Mouse (Mus musculus) regulatory T cell (primary cell): ENCODE results near the gene Zfp865.
"Not testable (repeated sequence)": the region's sequence is repeated elsewhere in the genome, so short reads cannot be mapped to it uniquely, and the experiment has no call there.

ENCODE experiments used
- in situ Hi-C: fragments of 300-600 bp; cut with MboI, MseI; formaldehyde crosslinking; loops from one replicate; pipeline ENCODE4 v1.15.1; 2025; ENCODE audit warnings: high pct_unique_total_duplicates

Gene Zfp865

DNA sequence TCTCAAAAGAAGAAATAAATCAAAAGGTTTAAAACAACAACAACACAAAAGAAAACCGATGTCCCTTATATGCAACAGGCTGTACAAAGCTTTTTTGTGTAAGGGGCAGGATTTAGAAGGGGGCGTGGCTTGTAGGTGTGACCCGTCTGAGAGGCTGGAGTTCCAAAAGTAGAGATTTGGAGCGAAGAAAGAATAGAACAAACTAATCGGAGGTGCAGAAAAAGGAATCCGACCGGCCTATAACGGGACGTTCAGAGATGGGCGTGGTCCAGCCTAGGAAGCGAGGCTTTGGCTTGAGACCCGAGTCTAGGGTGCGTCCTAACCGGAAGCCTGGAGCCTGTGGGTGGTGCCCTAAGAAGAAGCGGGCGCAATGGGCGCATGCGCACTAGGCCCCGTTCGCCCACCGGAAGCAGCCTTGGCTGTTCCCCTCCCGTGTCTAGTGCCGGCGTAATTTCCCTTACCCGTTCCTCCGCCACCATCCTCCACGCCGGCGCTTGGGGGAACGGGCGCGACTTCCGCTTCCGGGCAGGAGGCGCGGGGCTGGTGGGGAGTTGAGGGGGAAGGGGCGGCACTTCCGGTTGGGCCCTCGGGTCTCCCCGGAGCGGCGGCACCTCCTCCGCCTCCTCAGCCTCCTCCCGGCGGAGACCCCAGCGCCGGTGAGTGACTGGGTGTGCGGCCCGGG is at the start of gene Zfp865, which contains the start of gene Ccdc106:
Gene Zfp865 (plus strand): TSS at position 377 of the 682 bp plus-strand sequence.
Gene Ccdc106 (plus strand): TSS at position 554 of the 682 bp plus-strand sequence.
- in situ Hi-C loops, result loop anchor here (5.0 kb wide), 2 partner anchors 37 to 338 kb away; no protein-coding TSS in a partner anchor

DNA sequence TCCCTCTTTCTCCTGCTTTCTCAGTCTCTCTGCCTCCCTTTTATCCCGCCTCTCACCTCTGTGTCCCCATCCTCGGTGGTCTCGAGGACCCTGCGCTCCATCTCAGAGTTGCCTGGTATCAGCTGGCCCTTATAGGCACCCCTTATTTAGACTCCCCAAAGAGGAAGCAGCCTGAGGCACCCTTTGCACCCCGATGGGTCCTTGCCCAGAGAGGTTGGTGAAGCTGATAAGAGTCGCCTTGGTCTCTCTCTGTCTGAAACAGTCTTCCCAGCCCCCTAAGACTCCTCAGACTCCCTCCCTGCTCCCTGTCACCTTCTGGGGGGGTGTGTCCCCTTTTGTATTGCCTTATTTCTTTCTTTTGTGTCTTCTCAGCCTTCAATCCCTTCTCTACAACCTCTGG is 49.1 kb upstream of the Zfp865 start, which contains the start of gene Sbk3:
Gene Sbk3 (minus strand): TSS at position 101 of the 400 bp plus-strand sequence.
- in situ Hi-C loops, result no loop called here

DNA sequence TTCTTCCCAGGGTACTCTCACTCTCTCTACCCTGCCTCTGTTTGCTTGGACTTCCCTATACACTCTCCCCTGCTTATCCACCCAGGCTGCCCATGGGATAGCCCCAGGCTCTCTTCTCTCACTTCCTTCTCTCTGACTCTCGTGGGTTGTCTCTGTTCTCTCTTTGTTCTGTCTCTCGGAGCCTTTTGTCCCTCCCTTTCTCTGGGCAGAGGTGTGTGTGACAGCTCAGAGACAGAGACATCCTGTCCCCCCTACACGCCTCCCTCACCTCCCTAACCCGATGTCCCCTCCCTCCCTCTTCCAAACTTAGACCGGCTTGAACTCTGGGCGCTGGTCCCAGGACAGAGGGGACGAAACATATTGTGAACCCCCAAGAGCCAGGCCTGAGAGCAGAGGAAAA is 48.5 kb upstream of the Zfp865 start:
- in situ Hi-C loops, result no loop called here

- in situ Hi-C loops, result no loop called here
Observed at GRCm38 (mm10) chr7:4972321-4973047, 47.7 kb upstream of the Zfp865 start.

DNA sequence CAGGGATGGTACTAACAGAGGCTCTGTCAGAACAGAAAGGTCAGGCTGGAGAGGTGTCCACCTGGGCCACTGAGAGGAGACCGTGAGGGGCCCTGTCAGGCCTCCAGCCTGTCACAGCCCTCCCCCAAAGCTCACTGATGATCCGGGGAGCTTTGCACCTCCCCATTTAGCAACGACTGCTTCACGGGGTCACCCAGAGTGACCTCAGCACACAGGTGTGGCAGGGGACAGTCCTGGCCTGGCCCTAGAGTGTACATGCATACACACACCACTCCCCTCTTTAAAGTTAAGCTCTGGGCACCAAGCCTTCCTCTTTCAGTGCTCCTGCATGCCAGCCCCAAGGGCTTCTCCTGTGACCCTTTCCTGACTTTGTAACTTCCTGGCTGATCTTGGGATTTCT is 44.7 kb upstream of the Zfp865 start:
- in situ Hi-C loops, result no loop called here

DNA sequence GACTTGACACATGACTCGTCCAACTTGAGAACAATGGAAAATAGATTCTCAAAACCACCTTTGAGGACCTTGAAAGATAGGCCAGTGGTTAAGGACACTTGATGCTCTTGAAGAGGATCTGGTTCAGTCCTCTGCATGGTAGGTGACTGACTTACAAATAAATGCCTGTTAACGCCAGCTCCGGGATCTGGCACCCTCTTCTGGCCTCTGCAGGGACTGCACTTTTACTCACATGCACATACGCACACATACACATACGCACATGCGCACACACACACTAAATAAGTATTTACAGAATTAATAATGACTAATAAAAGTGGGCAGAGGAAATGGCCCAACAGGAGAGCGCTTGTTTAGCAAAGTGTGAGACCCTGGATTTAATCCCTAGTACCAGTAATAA is 43.3 kb upstream of the Zfp865 start:
- in situ Hi-C loops, result no loop called here

GRCm38 (mm10) chr7:4988250-4988649 is 31.9 kb upstream of the Zfp865 start:
- in situ Hi-C loops, result no loop called here

- in situ Hi-C loops, result no loop called here
Observed at GRCm38 (mm10) chr7:4993347-4993998, 26.7 kb upstream of the Zfp865 start.

GRCm38 (mm10) chr7:4993999-4994788 is 26.0 kb upstream of the Zfp865 start:
- in situ Hi-C loops, result no loop called here

DNA sequence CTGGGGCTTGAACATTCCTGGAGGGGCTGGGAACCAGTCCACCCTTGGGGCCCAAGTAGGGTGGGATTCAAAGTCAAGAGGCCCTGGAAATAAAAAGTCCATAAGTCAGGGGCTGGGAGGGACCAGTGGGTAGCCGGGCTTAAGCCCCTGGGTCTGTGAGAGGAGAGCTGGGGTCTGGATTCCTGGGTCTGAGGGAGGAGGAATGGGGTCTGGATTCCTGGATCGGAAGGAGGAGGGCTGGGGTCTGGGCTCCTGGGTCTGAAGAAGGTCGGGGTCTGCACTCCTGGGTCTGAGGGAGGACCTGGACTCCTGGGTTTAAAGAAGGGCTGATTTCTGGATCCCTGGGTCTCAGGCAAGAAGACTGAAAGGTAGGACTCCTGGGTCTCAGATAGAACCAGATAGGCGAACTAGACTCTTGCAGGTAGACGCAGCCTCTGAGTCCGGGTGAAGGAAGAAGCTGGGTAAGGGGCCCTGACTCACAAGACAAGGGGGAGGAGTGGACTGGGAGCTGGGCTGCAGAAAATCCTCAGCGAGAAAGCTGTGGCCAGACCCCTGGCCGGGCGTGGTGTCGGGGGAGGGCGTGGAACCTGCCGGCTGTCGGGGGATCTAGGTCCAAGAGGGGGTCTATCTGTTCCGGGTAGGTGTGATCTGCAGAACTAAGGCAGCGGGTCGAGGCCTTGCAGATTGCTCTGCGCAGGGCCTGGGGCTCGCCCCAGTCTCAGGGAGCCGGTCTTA is 24.7 kb upstream of the Zfp865 start:
- in situ Hi-C loops, result no loop called here

DNA sequence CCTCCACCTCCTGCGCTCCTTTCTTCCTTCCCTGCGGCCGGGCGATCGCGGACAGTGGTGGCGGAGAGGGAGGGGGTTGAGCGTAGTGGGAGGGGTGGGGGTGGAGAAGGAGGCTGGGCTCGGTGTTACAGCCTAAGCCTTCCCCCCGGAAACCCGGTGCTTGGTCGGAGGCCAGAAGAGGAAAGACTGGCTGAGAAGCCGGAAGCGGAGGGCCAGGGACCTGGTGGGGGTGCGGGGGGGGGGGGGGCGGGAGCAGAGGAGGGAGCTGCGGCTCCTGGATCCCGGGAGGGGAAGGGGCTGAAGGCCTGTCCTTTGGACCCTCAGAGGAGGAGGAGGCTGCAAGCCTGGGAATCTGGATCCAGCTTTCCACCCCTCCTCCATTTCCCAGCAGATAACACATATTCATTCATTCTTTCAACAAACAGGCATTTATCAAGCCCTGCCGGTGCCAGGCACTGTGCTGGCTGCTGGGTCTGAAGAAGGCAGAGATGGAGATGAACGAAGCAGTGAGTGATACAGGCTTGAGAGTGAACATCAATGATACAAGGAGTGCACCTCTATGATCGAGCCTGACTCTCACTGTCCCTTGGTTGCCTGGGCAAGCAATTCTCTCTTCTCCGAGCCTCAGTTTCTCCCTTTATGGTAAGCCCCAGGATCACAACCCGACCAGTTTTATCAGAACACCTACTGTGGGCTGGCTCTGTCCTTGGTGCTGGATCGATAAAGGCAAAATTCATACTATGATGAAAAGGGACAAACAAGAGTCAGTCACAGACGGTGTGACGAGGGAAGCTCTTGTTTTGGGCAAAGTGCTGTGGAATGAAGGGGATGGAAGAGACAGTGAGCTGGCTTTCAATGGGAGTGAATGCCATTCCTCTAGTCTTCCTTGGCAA is 23.9 kb upstream of the Zfp865 start, which contains the start of gene Zfp579:
Gene Zfp579 (minus strand): TSS at position 156 of the 893 bp plus-strand sequence.
- in situ Hi-C loops, result no loop called here

GRCm38 (mm10) chr7:4996934-4997333 is 23.2 kb upstream of the Zfp865 start:
- in situ Hi-C loops, result no loop called here

DNA sequence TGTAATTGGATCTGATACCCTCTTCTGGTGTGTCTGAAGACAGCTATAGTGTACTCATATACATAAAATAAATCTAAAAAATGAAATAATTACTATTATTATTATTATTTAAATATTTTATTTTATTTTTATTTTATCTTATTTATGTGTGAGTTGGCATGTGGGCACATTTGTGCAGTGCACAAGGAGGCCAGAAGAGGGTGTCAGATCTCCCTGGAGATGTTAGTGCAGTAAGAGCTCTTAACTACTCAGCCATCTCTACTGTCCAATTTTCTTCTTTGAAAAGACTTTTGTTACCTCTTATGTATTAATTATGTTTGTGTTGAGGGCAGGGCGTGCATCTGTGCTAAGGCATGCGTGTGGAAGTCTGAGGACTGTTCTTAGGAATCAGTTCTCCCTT is 20.3 kb upstream of the Zfp865 start:
- in situ Hi-C loops, result no loop called here

DNA sequence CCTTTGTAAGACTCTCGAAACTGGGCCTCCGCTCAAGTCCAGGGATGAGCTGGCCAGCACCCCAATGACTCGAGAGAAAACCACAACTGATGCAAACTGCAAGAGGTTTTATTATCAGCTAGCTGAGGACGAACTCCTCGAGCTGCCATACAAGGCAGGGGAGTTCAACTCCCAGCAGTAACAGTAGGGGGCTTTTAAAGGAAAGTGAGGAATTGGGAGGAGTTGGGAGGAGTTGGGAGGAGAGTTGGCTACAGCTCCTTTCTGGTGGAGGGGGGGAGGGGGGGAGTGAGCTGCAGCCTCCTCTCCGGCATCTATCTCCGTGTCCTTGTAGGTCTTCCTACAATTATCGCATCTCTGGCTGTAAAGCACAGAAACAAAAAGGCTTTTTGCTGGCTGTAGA is 17.3 kb upstream of the Zfp865 start:
- in situ Hi-C loops, result not testable (repeated sequence)

- in situ Hi-C loops, result no loop called here
Observed at GRCm38 (mm10) chr7:5008229-5008628, 11.9 kb upstream of the Zfp865 start.

GRCm38 (mm10) chr7:5012681-5013513 is 7.3 kb upstream of the Zfp865 start:
- in situ Hi-C loops, result no loop called here

- in situ Hi-C loops, result loop anchor here (5.0 kb wide), 1 partner anchor 332 kb away; no protein-coding TSS in a partner anchor
Observed at GRCm38 (mm10) chr7:5014251-5015117, 5.7 kb upstream of the Zfp865 start, which contains the start of the genes Zfp524 and Fiz1. TSS of gene Zfp524 (plus strand) at chr7:5014415. TSS of gene Fiz1 (minus strand) at chr7:5014697.
